Mouse (Mus musculus): ENCODE measurements around the gene Plk3. TPM values are rescaled to one million over a fixed set of nuclear protein-coding genes. Genes with fewer than 3 reads are reported as not detected.

The Plk3 gene
- 2.1 TPM for polyA plus RNA-seq (2014; fragmentation: Illumina TruSeq; extraction: RNeasy Lipid Tissue Mini Kit (QIAGEN cat#74804); ENCODE audit: low read depth, low replicate concordance)

GRCm38 (mm10) chr4:117133817-117134600 lies at the start of gene Plk3:
Gene Plk3, minus strand, starts transcription at chr4:117133963.

DNA sequence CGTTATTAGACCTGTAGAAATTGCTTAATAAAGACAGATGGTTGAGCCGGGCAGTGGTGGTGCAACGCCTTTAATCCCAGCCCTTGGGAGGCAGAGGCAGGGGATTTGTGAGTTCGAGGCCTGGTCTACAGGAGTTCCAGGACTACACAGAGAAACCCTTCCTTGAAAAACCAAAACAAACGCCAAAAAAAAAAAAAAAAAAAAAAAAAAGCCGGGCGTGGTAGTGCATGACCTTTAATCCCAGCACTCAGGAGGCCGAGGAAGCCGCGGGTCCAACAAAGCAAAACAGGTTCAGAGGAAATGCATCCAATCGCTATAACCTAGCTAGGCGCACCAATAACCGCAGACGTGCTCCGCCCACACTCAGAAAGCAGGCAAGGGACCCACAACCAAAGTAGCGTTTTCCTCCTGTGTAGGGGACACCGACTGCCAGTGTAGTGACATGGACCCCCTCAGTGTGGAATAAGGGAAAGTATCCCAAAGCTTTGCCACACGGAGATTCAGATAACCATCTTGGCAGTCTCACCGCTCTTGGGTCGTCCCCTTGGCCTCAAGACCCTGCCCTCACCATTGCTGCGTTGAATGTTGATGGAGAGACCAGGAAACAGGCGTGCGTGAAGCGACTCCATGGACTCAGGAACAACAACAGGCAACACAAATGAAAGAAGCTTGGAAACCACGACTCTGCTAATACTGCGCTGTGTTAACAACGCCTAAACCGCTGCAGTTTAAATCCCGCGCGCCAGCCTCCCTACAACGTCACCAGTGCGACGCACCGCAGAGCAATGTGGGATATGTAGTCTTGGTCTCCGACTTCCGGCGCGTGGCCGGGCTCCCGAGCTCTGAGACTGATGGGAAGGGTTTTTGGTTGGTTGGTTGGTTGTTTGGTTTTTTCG lies 48.3 kb upstream of the Plk3 start, which contains the start of gene Kif2c:
Gene Kif2c, minus strand, starts transcription at position 777 of the 896 bp plus-strand sequence.

GRCm38 (mm10) chr4:117155792-117156355 lies 22.1 kb upstream of the Plk3 start, which contains the start of gene Rps8:
Gene Rps8, minus strand, starts transcription at chr4:117156243.

GRCm38 (mm10) chr4:117126675-117127290 lies 7.0 kb downstream of the Plk3 start, which contains the start of gene Tctex1d4:
Gene Tctex1d4, plus strand, starts transcription at chr4:117126794.

GRCm38 (mm10) chr4:117125348-117125909 lies 8.3 kb downstream of the Plk3 start, which contains the start of gene Btbd19:
Gene Btbd19, minus strand, starts transcription at chr4:117125725.

DNA sequence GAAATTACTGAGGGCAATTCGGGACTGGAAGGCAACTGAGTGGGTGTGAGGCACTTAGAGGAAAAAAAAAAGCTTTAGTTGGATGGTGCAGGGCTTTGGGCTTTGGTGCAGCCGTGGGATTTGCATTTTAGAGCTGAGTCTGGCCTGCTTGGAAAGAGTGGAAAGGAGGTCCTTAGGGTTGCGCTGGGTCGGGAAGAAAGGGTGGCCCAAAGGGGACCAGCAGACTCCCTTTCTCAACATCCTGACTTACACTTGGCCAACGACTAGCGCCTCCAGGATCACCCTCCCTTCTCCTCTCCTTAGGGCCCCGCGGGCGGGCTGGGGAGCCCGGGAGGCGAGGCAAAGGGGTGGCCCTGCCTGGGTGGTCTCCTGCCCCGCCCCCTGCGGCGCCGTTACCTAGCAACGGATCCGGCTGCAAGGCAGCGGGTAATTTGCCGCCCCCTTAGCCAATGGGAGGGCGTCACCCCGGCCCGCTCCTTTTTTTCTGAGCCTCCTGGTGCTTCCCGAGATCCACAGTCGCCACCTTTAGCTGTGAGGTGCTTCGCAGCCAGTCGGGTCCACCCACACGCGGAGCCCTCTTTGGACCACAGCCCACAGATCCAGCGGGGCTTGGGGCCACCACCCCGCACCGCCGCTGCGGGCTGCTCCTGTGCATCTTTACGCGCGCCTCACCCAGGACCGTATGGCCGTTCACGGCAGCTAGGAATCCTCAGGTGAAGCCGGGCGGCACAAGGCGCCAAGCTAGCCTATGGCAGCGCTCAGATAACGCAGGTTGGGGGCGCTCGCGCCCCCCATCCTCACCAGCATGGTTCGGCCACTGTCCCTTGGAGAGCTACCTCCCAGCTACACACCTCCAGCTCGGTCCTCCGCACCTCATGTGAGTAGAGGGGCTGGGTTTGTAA lies 38.0 kb downstream of the Plk3 start, which contains the start of gene Ptch2:
Gene Ptch2, plus strand, starts transcription at position 525 of the 902 bp plus-strand sequence.

Other genes starting within 250 kb of the Plk3 start
- 7.3 TPM for gene Urod, start 139.6 kb downstream of the Plk3 start, polyA plus RNA-seq (2014; fragmentation: Illumina TruSeq; extraction: RNeasy Lipid Tissue Mini Kit (QIAGEN cat#74804); ENCODE audit: low read depth, low replicate concordance)
- gene Hectd3, start 138.6 kb downstream of the Plk3 start, polyA plus RNA-seq (2014; fragmentation: Illumina TruSeq; extraction: RNeasy Lipid Tissue Mini Kit (QIAGEN cat#74804); ENCODE audit: low read depth, low replicate concordance) = 15.8 TPM
- gene Eif2b3, start 114.6 kb downstream of the Plk3 start, polyA plus RNA-seq (2014; fragmentation: Illumina TruSeq; extraction: RNeasy Lipid Tissue Mini Kit (QIAGEN cat#74804); ENCODE audit: low read depth, low replicate concordance) = 14.4 TPM
- not detected for gene Ptch2, start 37.9 kb downstream of the Plk3 start, polyA plus RNA-seq (2014; fragmentation: Illumina TruSeq; extraction: RNeasy Lipid Tissue Mini Kit (QIAGEN cat#74804); ENCODE audit: low read depth, low replicate concordance)
- 2.7 TPM for gene Btbd19, start 8.2 kb downstream of the Plk3 start, polyA plus RNA-seq (2014; fragmentation: Illumina TruSeq; extraction: RNeasy Lipid Tissue Mini Kit (QIAGEN cat#74804); ENCODE audit: low read depth, low replicate concordance)
- not detected for gene Tctex1d4, start 7.2 kb downstream of the Plk3 start, polyA plus RNA-seq (2014; fragmentation: Illumina TruSeq; extraction: RNeasy Lipid Tissue Mini Kit (QIAGEN cat#74804); ENCODE audit: low read depth, low replicate concordance)
- gene Rps8, start 22.3 kb upstream of the Plk3 start, polyA plus RNA-seq (2014; fragmentation: Illumina TruSeq; extraction: RNeasy Lipid Tissue Mini Kit (QIAGEN cat#74804); ENCODE audit: low read depth, low replicate concordance) = 161 TPM
- gene Kif2c, start 48.7 kb upstream of the Plk3 start, polyA plus RNA-seq (2014; fragmentation: Illumina TruSeq; extraction: RNeasy Lipid Tissue Mini Kit (QIAGEN cat#74804); ENCODE audit: low read depth, low replicate concordance) = 2.1 TPM
- 0.57 TPM for gene Tmem53, start 118.0 kb upstream of the Plk3 start, polyA plus RNA-seq (2014; fragmentation: Illumina TruSeq; extraction: RNeasy Lipid Tissue Mini Kit (QIAGEN cat#74804); ENCODE audit: low read depth, low replicate concordance)
- gene Armh1, start 118.2 kb upstream of the Plk3 start, polyA plus RNA-seq (2014; fragmentation: Illumina TruSeq; extraction: RNeasy Lipid Tissue Mini Kit (QIAGEN cat#74804); ENCODE audit: low read depth, low replicate concordance) = not detected